9 mouse cellular contexts compared by ENCODE assay signal in genomic region chr11:105153068-105153833, GRCm38 (mm10). TPM values are rescaled to one million over a fixed set of nuclear protein-coding genes. Genes with fewer than 3 reads are reported as not detected.
DNase-seq lines count a peak whose midpoint lies in the region; ATAC-seq lines count a peak whose summit lies in the region.
"Had no signal": no experiment of that assay in that cellular context is flagged by ENCODE, and none has a peak within 500 bp of the region (broad histone marks: within the 10 kb centered on the region; RNA-seq: fewer than 3 reads in every experiment).

No protein-coding gene starts in this region.

- peaks cover 53% of the 10 kb centered on the region for H3K4me1 ChIP-seq in forebrain, embryonic 10.5 days
- peaks cover 9% of the 10 kb centered on the region for H3K4me1 ChIP-seq in forebrain, embryonic 13.5 days
- peaks cover 25% of the 10 kb centered on the region for H3K4me1 ChIP-seq in embryonic facial prominence, embryonic 13.5 days
- H3K4me1 ChIP-seq in hindbrain, embryonic 16.5 days (ENCODE audit: control insufficient read depth, insufficient read depth, low read depth, low read length): peaks cover 10% of the 10 kb centered on the region; the same call in 1 of the 2 replicates
- peaks cover 93% of the 10 kb centered on the region for H3K4me1 ChIP-seq in liver, embryonic 12.5 days
- H3K4me1 ChIP-seq in neural tube, embryonic 12.5 days: peaks cover 7% of the 10 kb centered on the region

- H3K4me3 ChIP-seq in forebrain, embryonic 10.5 days: no peak overlapping the region
- H3K4me3 ChIP-seq in forebrain, embryonic 13.5 days: no peak overlapping the region
- no peak overlapping the region for H3K4me3 ChIP-seq in embryonic facial prominence, embryonic 13.5 days
- no peak overlapping the region for H3K4me3 ChIP-seq in hindbrain, embryonic 16.5 days (ENCODE audit: low read length)
- peak overlapping the region; percentile 33; the same call in 1 of the 2 replicates for H3K4me3 ChIP-seq in liver, embryonic 12.5 days
- no peak overlapping the region for H3K4me3 ChIP-seq in neural tube, embryonic 12.5 days

- WGBS in forebrain, embryonic 10.5 days: 44% methylated on average over 12 of the region's 12 CpGs
- WGBS in forebrain, embryonic 13.5 days: 36% methylated on average over 12 of the region's 12 CpGs
- WGBS in embryonic facial prominence, embryonic 13.5 days: 8% methylated on average over 12 of the region's 12 CpGs
- WGBS in hindbrain, embryonic 16.5 days: 30% methylated on average over 12 of the region's 12 CpGs
- whole genome bisulfite sequencing in liver, embryonic 12.5 days (ENCODE audit: insufficient replicate concordance): 35% methylated on average over 12 of the region's 12 CpGs
- 41% methylated on average over 12 of the region's 12 CpGs for WGBS in neural tube, embryonic 12.5 days

- no peaks in the 10 kb centered on the region for H3K9me3 ChIP-seq in forebrain, embryonic 10.5 days
- no peaks in the 10 kb centered on the region for H3K9me3 ChIP-seq in forebrain, embryonic 13.5 days (replicated peaks)
- no peaks in the 10 kb centered on the region for H3K9me3 ChIP-seq in embryonic facial prominence, embryonic 13.5 days
- no peaks in the 10 kb centered on the region for H3K9me3 ChIP-seq in hindbrain, embryonic 16.5 days (ENCODE audit: control insufficient read depth, low read length)
- H3K9me3 ChIP-seq in liver, embryonic 12.5 days (replicated peaks): no peaks in the 10 kb centered on the region
- no peaks in the 10 kb centered on the region for H3K9me3 ChIP-seq in neural tube, embryonic 12.5 days

- H3K36me3 ChIP-seq in forebrain, embryonic 10.5 days (replicated peaks): no peaks in the 10 kb centered on the region
- no peaks in the 10 kb centered on the region for H3K36me3 ChIP-seq in forebrain, embryonic 13.5 days (ENCODE audit: poor library complexity, severe bottlenecking)
- no peaks in the 10 kb centered on the region for H3K36me3 ChIP-seq in embryonic facial prominence, embryonic 13.5 days
- H3K36me3 ChIP-seq in hindbrain, embryonic 16.5 days (ENCODE audit: control insufficient read depth, insufficient read depth, low read length): no peaks in the 10 kb centered on the region
- H3K36me3 ChIP-seq in liver, embryonic 12.5 days: no peaks in the 10 kb centered on the region
- H3K36me3 ChIP-seq in neural tube, embryonic 12.5 days: no peaks in the 10 kb centered on the region

- no peak overlapping the region for H3K9ac ChIP-seq in forebrain, embryonic 13.5 days
- no peak overlapping the region for H3K9ac ChIP-seq in embryonic facial prominence, embryonic 13.5 days
- H3K9ac ChIP-seq in hindbrain, embryonic 16.5 days (ENCODE audit: low read depth, low read length): no peak overlapping the region
- peak overlapping the region; percentile 69 for H3K9ac ChIP-seq in liver, embryonic 12.5 days
- no peak overlapping the region for H3K9ac ChIP-seq in neural tube, embryonic 12.5 days

- peak; percentile 43 for DNase-seq in forebrain, embryonic 10.5 days (ENCODE audit: extremely low spot score, low spot score)
- no peak for DNase-seq in frontal cortex, adult 2 months (ENCODE audit: extremely low spot score in 1 of 2, low spot score in 1 of 2)
- no peak for DNase-seq in left cerebral cortex, postnatal 36 days (ENCODE audit: low spot score in 2 of 2)

- no peak overlapping the region for H3K4me2 ChIP-seq in forebrain, embryonic 13.5 days
- H3K4me2 ChIP-seq in embryonic facial prominence, embryonic 13.5 days: no peak overlapping the region
- no peak overlapping the region for H3K4me2 ChIP-seq in hindbrain, embryonic 16.5 days (ENCODE audit: low read length)
- H3K4me2 ChIP-seq in liver, embryonic 12.5 days: peak overlapping the region; percentile 70
- peak overlapping the region; percentile 18; the same call in 1 of the 2 replicates for H3K4me2 ChIP-seq in neural tube, embryonic 12.5 days (replicated peaks)

- intact Hi-C loops in left cerebral cortex, postnatal 36 days (cut with DNase I): no loop called here

- no peak for ATAC-seq in forebrain, embryonic 13.5 days
- 0 out of 2 replicates have a peak, but pooled peaks have one; percentile 78 for ATAC-seq in embryonic facial prominence, embryonic 13.5 days (ENCODE audit: insufficient number of reproducible peaks, insufficient read depth, low FRiP score, low TSS enrichment, low read depth)
- peak; percentile 84 for ATAC-seq in hindbrain, embryonic 16.5 days
- ATAC-seq in liver, embryonic 12.5 days: peak; percentile 79
- peak; percentile 58; the same call in 1 of the 2 replicates for ATAC-seq in neural tube, embryonic 12.5 days (ENCODE audit: low FRiP score, low read depth)

- H3K27ac ChIP-seq in forebrain, embryonic 10.5 days: no peak overlapping the region
- H3K27ac ChIP-seq in forebrain, embryonic 13.5 days: no peak overlapping the region
- H3K27ac ChIP-seq in embryonic facial prominence, embryonic 13.5 days: no peak overlapping the region
- no peak overlapping the region for H3K27ac ChIP-seq in hindbrain, embryonic 16.5 days (ENCODE audit: low read depth, low read length)
- H3K27ac ChIP-seq in liver, embryonic 12.5 days: peak overlapping the region; percentile 95
- H3K27ac ChIP-seq in neural tube, embryonic 12.5 days: no peak overlapping the region

- H3K27me3 ChIP-seq in forebrain, embryonic 10.5 days (ENCODE audit: poor library complexity, severe bottlenecking): peaks cover 16% of the 10 kb centered on the region; the same call in 1 of the 2 replicates
- no peaks in the 10 kb centered on the region; the same call in 1 of the 2 replicates for H3K27me3 ChIP-seq in forebrain, embryonic 13.5 days
- H3K27me3 ChIP-seq in embryonic facial prominence, embryonic 13.5 days: peaks cover 2% of the 10 kb centered on the region
- no peaks in the 10 kb centered on the region for H3K27me3 ChIP-seq in hindbrain, embryonic 16.5 days (replicated peaks; ENCODE audit: control insufficient read depth, insufficient read depth, low read length)
- H3K27me3 ChIP-seq in liver, embryonic 12.5 days (replicated peaks): no peaks in the 10 kb centered on the region
- no peaks in the 10 kb centered on the region for H3K27me3 ChIP-seq in neural tube, embryonic 12.5 days (replicated peaks)

RNA-seq across cellular contexts. Expression of gene Gm10842, which starts 6.6 kb away (rescaled TPM):
- polyA plus RNA-seq in forebrain, embryonic 10.5 days (2016; fragmentation: Nextera tagmentation; extraction: Ambion mirVana): not detected in 2 replicates
- polyA plus RNA-seq in forebrain, embryonic 13.5 days (2015; fragmentation: Nextera tagmentation; extraction: Ambion mirVana): not detected in 2 replicates
- not detected in 2 replicates for polyA plus RNA-seq in embryonic facial prominence, embryonic 13.5 days (2015; fragmentation: Nextera tagmentation; extraction: Ambion mirVana)
- polyA plus RNA-seq in hindbrain, embryonic 16.5 days (2015; fragmentation: Nextera tagmentation; extraction: Ambion mirVana): not detected in 2 replicates
- not detected in 2 replicates for polyA plus RNA-seq in liver, embryonic 12.5 days (2016; fragmentation: Nextera tagmentation; extraction: Ambion mirVana)
- polyA plus RNA-seq in neural tube, embryonic 12.5 days (2016; fragmentation: Nextera tagmentation; extraction: Ambion mirVana): not detected in 2 replicates
- polyA plus RNA-seq in frontal cortex, adult 2 months (2012; rRNA removed): not detected in 2 replicates
- total RNA-seq in left cerebral cortex, postnatal 36 days (2021): not detected
- polyA plus RNA-seq: large intestine, adult 2 months had no signal

RNA-seq across cellular contexts. Expression of gene Tlk2, which starts 25.4 kb away (rescaled TPM):
- polyA plus RNA-seq in forebrain, embryonic 10.5 days (2016; fragmentation: Nextera tagmentation; extraction: Ambion mirVana): 21.5 and 22.1 TPM in 2 replicates
- polyA plus RNA-seq in forebrain, embryonic 13.5 days (2015; fragmentation: Nextera tagmentation; extraction: Ambion mirVana): 19.3 and 21.0 TPM in 2 replicates
- 23.9 and 26.7 TPM in 2 replicates for polyA plus RNA-seq in embryonic facial prominence, embryonic 13.5 days (2015; fragmentation: Nextera tagmentation; extraction: Ambion mirVana)
- 12.4 and 16.7 TPM in 2 replicates for polyA plus RNA-seq in hindbrain, embryonic 16.5 days (2015; fragmentation: Nextera tagmentation; extraction: Ambion mirVana)
- polyA plus RNA-seq in liver, embryonic 12.5 days (2016; fragmentation: Nextera tagmentation; extraction: Ambion mirVana): 15.9 and 16.0 TPM in 2 replicates
- polyA plus RNA-seq in neural tube, embryonic 12.5 days (2016; fragmentation: Nextera tagmentation; extraction: Ambion mirVana): 22.1 and 25.4 TPM in 2 replicates
- 43.1 and 43.4 TPM in 2 replicates for polyA plus RNA-seq in frontal cortex, adult 2 months (2012; rRNA removed)
- total RNA-seq in left cerebral cortex, postnatal 36 days (2021): 10 to 100 TPM; 52.8 to 67.7 TPM

RNA-seq across cellular contexts. Expression of gene Mettl2, which starts 27.0 kb away (rescaled TPM):
- 53.9 and 55.6 TPM in 2 replicates for polyA plus RNA-seq in forebrain, embryonic 10.5 days (2016; fragmentation: Nextera tagmentation; extraction: Ambion mirVana)
- 31.9 and 32.7 TPM in 2 replicates for polyA plus RNA-seq in forebrain, embryonic 13.5 days (2015; fragmentation: Nextera tagmentation; extraction: Ambion mirVana)
- polyA plus RNA-seq in embryonic facial prominence, embryonic 13.5 days (2015; fragmentation: Nextera tagmentation; extraction: Ambion mirVana): 51.6 and 54.5 TPM in 2 replicates
- polyA plus RNA-seq in hindbrain, embryonic 16.5 days (2015; fragmentation: Nextera tagmentation; extraction: Ambion mirVana): 30.3 and 31.2 TPM in 2 replicates
- polyA plus RNA-seq in liver, embryonic 12.5 days (2016; fragmentation: Nextera tagmentation; extraction: Ambion mirVana): 34.3 and 35.1 TPM in 2 replicates
- 35.3 and 38.4 TPM in 2 replicates for polyA plus RNA-seq in neural tube, embryonic 12.5 days (2016; fragmentation: Nextera tagmentation; extraction: Ambion mirVana)
- polyA plus RNA-seq in frontal cortex, adult 2 months (2012; rRNA removed): 24.8 and 29.0 TPM in 2 replicates
- 10 to 100 TPM; 17.2 to 17.8 TPM for total RNA-seq in left cerebral cortex, postnatal 36 days (2021)

Comparison
In these comparisons a context has a peak if more than half of its experiments do, and no peak if none do; other contexts are left out.
1. H3K4me2 ChIP-seq: peak in liver, embryonic 12.5 days (single experiment) and neural tube, embryonic 12.5 days (single experiment); none in forebrain, embryonic 13.5 days (single experiment), embryonic facial prominence, embryonic 13.5 days (single experiment) and hindbrain, embryonic 16.5 days (single experiment).